Mouse (Mus musculus) ES-E14 (cell line): ENCODE data around the gene Urah. TPM values are rescaled to one million over a fixed set of nuclear protein-coding genes. Genes with fewer than 3 reads are reported as not detected.

Experiments used
- DNase-seq: peaks from one replicate; pipeline ENCODE4 v3.0.0-alpha.2; 2013; ENCODE audit warnings: low read depth, low spot score
- H3K27ac ChIP-seq: 2 replicates; pipeline ENCODE4 v1.5.1; 2012; ENCODE audit warnings: low read depth, mild to moderate bottlenecking, low read length, moderate library complexity, mixed read lengths; ENCODE audit not compliant: poor library complexity, insufficient read depth, severe bottlenecking
- H3K36me3 ChIP-seq: 2 replicates; pipeline ENCODE4 v1.6.1; 2012; ENCODE audit warnings: mild to moderate bottlenecking, low read length, moderate library complexity, mixed read lengths; ENCODE audit not compliant: control insufficient read depth, poor library complexity, insufficient read depth, severe bottlenecking
- H3K4me1 ChIP-seq, 2 experiments: fragments of 150-350 bp in 1 of 2; sonication (generic) in 1 of 2; 2 replicates each; pipeline ENCODE4 v1.6.1; 2012; ENCODE audit warnings: low read length in 2 of 2, mild to moderate bottlenecking in 1 of 2, mixed read lengths in 1 of 2; ENCODE audit not compliant: control insufficient read depth in 2 of 2, insufficient read depth in 2 of 2, poor library complexity in 1 of 2
- H3K4me3 ChIP-seq, 2 experiments: fragments of 150-350 bp in 1 of 2; sonication (generic) in 1 of 2; 2 replicates each; pipeline ENCODE4 v1.5.1; 2012; ENCODE audit warnings: low read length in 2 of 2, low read depth in 1 of 2, mild to moderate bottlenecking in 1 of 2, mixed read lengths in 1 of 2; ENCODE audit not compliant: insufficient read depth in 1 of 2, poor library complexity in 1 of 2, severe bottlenecking in 1 of 2
- H3K9ac ChIP-seq: 2 replicates; pipeline ENCODE4 v1.6.1; 2012; ENCODE audit warnings: low read depth, mild to moderate bottlenecking, low read length, mixed read lengths; ENCODE audit not compliant: poor library complexity, insufficient read depth, severe bottlenecking
- H3K9me3 ChIP-seq: fragments of 150-350 bp; sonication (generic); 2 replicates; pipeline ENCODE4 v1.6.1; 2012; ENCODE audit warnings: low read depth, mild to moderate bottlenecking, low read length; ENCODE audit not compliant: control insufficient read depth, insufficient read depth
- CHD2 ChIP-seq: IDR thresholded peaks from 2 replicates; pipeline ENCODE4 v1.6.1; 2014; ENCODE audit warnings: mild to moderate bottlenecking, low read depth, low read length, inconsistent platforms
- HCFC1 ChIP-seq: IDR thresholded peaks from 2 replicates; pipeline ENCODE4 v1.6.1; 2012; ENCODE audit warnings: low read length, inconsistent platforms, borderline replicate concordance; ENCODE audit not compliant: insufficient read depth
- MAFK ChIP-seq: IDR thresholded peaks from 2 replicates; pipeline ENCODE4 v1.6.1; 2014; ENCODE audit warnings: mild to moderate bottlenecking, low read depth, low read length, inconsistent platforms; ENCODE audit not compliant: insufficient read depth
- ZC3H11A ChIP-seq: IDR thresholded peaks from 2 replicates; pipeline ENCODE4 v1.6.1; 2012; ENCODE audit warnings: low read depth, mild to moderate bottlenecking, inconsistent platforms, low read length, borderline replicate concordance
- ZNF384 ChIP-seq: IDR thresholded peaks from 2 replicates; pipeline ENCODE4 v1.6.1; 2012; ENCODE audit warnings: low read depth, low read length, inconsistent platforms
- in situ Hi-C, 2 experiments: fragments of 600-800 bp; cut with MboI; formaldehyde crosslinking; loops; one replicate each; pipeline ENCODE4 v1.15.1; 2025; ENCODE audit warnings: low sequenced_read_pairs in 2 of 2, inconsistent platforms in 1 of 2; ENCODE audit not compliant: unreplicated experiment in 2 of 2
- total RNA-seq: library from RNA; depleted of rRNA; stranded (reverse); fragments of 300-350 nt; gene quantifications from 2 replicates; pipeline ENCODE4 v1.2.3, GENCODE M21; 2012

Urah gene
- total RNA-seq, 1 experiment: 19.5 TPM

DNA sequence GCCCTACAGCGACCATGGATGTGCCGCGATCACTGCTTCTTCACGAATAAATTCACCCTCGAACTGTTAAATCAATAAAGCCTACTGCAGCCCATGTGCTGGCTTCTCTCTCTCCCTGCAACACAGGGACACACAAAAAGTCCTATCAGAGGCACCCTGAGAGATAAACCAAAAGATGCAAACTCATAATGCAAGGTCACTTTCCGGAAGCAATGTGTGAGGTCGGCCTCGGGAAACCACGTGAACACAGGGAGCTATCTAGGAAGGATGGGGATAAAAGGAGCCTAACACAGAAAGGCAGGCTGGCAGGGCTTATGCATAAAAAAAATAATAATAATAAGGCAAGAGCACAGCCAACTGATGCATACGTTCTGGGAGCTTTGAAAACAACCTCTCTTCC, 11.9 kb downstream of the Urah start:
- Histone ChIP-seq H3K36me3 (no peaks in the 10 kb centered on the region), H3K4me1 (peaks cover 4 to 15% of the 10 kb centered on the region in 2 experiments; a peak in 2 of 4 replicates), H3K4me3 (no peak overlapping the region), H3K9ac (no peak overlapping the region), H3K27ac (no peak overlapping the region), H3K9me3 (no peaks in the 10 kb centered on the region)
- TF ChIP-seq HCFC1 (no peak), ZC3H11A (no peak), ZNF384 (no peak), CHD2 (no peak), MAFK (no peak)
- in situ Hi-C loops: loop anchor here (10.0 to 25.0 kb wide), 3 partner anchors 48 to 328 kb away; partner anchors contain the start of genes B4galnt4 (in 1 of the 2) and Rnh1 (in 1 of the 2)
- DNase-seq: no peak

DNA sequence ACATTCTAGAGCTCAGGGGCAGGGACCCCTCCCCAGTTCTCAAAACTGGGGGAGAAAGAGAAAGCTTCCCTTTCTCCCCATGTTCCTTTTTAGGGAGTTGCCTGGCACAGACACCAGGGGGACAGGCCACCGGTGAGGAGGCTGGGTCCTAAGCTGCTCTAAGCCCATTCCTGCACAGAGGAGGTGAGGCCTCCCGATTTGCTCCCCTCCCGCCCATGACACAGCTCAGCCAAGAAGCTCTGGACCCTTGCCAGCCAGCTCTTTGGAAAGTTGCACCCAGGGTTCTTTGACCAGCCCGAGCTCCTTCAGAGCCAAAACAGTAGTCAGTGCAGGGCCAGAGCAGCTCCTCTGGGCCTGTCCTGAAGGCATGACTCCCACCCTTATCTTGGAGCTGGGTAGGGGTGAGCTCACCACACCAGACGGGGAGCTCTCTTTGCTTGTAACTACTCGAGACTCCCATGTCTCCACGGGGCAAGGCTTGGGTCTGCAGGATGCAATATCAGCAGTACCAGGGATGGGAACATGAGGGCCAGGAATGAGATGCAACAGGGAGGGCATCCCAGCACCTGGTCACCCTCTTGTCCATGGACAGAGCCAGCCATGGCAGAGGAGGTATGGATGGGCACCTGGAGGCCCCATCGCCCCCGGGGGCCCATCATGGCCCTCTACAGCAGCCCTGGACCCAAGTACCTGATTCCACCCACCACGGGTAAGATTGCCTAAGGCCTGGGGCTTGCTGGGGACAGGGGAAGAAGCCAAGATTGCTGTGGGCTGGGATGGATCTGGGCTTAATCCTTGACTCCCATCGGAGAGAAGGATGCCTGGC, 13.2 kb downstream of the Urah start, which contains the start of gene Odf3:
Gene Odf3 (plus strand): TSS at position 51 of the 826 bp plus-strand sequence.
- Histone ChIP-seq H3K9ac (no peak within 1 kb of the TSS), H3K36me3 (peaks cover 5% of the 10 kb centered on the region; the same call in 1 of the 2 replicates), H3K4me1 (peaks cover 0 to 18% of the 10 kb centered on the region in 2 experiments; a peak in 2 of 4 replicates), H3K27ac (no peak within 1 kb of the TSS), H3K4me3 (no peak within 1 kb of the TSS), H3K9me3 (no peaks in the 10 kb centered on the region)
- TF ChIP-seq ZNF384 (no peak), ZC3H11A (no peak), MAFK (no peak), HCFC1 (no peak), CHD2 (no peak)
- in situ Hi-C loops: loop anchor here (10.0 to 25.0 kb wide), 3 partner anchors 47 to 327 kb away; partner anchors contain the start of genes B4galnt4 (in 1 of the 2) and Rnh1 (in 1 of the 2)
- no peak for DNase-seq

DNA sequence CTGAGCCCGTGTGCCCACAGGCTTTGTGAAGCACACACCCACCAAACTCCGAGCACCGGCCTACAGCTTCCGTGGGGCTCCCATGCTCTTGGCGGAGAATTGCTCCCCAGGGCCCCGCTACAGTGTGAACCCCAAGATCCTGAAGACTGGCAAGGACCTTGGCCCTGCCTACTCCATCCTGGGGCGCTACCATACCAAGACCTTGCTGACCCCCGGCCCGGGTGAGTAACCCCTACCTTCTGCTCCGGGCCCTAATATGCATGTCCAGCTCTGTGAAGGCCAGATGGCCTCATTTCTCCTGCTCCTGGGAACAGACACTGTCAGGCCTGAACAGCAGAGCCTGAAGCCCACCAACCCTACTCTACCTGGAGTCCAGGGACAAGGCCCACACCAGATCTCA, 13.8 kb downstream of the Urah start:
- in situ Hi-C loops: loop anchor here (10.0 to 25.0 kb wide), 3 partner anchors 46 to 326 kb away; partner anchors contain the start of genes B4galnt4 (in 1 of the 2) and Rnh1 (in 1 of the 2)
- DNase-seq: no peak
- Histone ChIP-seq H3K36me3 (peaks cover 6% of the 10 kb centered on the region), H3K9ac (no peak overlapping the region), H3K4me3 (no peak overlapping the region), H3K27ac (no peak overlapping the region), H3K9me3 (no peaks in the 10 kb centered on the region), H3K4me1 (peaks cover 1 to 21% of the 10 kb centered on the region in 2 experiments; a peak in 2 of 4 replicates)
- no peak for TF ChIP-seq HCFC1
- TF ChIP-seq ZNF384: no peak
- TF ChIP-seq CHD2: no peak

DNA sequence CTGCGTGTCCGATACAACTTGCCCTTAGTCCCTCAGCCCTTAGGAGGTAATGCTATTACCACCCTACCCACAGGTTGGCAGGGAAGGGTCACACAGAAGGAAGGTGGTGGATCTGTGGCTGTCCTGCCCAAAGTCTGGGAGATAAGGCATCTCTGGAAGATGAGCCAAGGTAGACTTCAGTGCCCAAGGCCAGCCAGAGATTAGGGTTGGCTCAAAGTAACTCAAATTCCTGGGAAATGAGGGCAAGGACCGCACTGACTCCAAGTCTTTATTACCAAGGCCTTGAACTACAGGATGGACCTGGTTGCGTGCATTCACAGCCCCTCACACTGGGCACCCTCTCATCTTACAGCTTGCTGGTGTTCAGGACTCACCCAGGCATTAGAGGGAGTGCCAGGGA, 17.1 kb downstream of the Urah start:
- Histone ChIP-seq H3K9me3 (no peaks in the 10 kb centered on the region), H3K36me3 (peaks cover 16% of the 10 kb centered on the region), H3K4me1 (peaks cover 5 to 17% of the 10 kb centered on the region in 2 experiments; a peak in 2 of 4 replicates), H3K9ac (no peak overlapping the region), H3K4me3 (no peak overlapping the region), H3K27ac (no peak overlapping the region)
- in situ Hi-C loops: no loop called here
- no peak for DNase-seq
- TF ChIP-seq MAFK: no peak
- TF ChIP-seq ZNF384: no peak
- no peak for TF ChIP-seq CHD2
- no peak for TF ChIP-seq HCFC1
- no peak for TF ChIP-seq ZC3H11A
